Mouse (Mus musculus): ENCODE data around the gene Nt5c3b. TPM values are rescaled to one million over a fixed set of nuclear protein-coding genes. Genes with fewer than 3 reads are reported as not detected.

Nt5c3b gene
- total and polyA plus RNA-seq, 3 experiments: 54.2 to 63.5 (median 54.4) TPM

DNA sequence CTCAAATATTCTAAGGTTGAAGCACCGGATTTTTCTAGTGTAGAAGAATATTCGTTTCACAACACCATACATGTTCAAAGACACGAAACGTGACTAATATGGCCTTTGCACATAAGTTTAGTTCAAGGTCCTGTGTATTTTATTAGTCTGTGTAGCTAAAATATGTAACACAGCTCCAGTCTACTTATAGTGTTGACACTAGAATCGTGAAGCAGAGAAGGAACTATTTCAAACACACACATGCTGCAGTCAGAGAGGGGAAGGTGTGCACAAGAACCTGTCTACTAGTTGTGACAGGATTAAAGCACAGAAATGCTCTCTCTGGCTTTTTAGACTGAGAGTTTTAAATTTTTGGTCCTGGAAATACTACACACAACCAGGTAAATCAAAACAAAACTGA lies 16.1 kb upstream of the Nt5c3b start:
- Histone ChIP-seq H3K4me3 (replicated peaks in 1 of 3; ENCODE audit: low read depth in 2 of 3, low read length in 2 of 3, poor library complexity in 1 of 3) (no peak overlapping the region), H3K27me3 (replicated peaks) (no peaks in the 10 kb centered on the region), H3K9me3 (replicated peaks; ENCODE audit: low read length) (no peaks in the 10 kb centered on the region), H3K4me1 (ENCODE audit: control insufficient read depth in 1 of 2, insufficient read depth in 2 of 2) (peaks cover 0 to 6% of the 10 kb centered on the region in 2 experiments; a peak in 1 of 4 replicates), H3K36me3 (replicated peaks in 1 of 2; ENCODE audit: control insufficient read depth in 1 of 2, insufficient read depth in 1 of 2, low read length in 1 of 2) (peaks cover 25 to 58% of the 10 kb centered on the region in 2 experiments), H3K27ac (ENCODE audit: insufficient read depth, low read depth) (no peak overlapping the region), H3K4me2 (ENCODE audit: insufficient read depth, low read depth, poor library complexity, severe bottlenecking) (no peak overlapping the region), H3K9ac (ENCODE audit: insufficient read depth, low read depth) (no peak overlapping the region), H3K79me2 (replicated peaks; ENCODE audit: control insufficient read depth, extremely low read depth, insufficient read depth, poor library complexity, severe bottlenecking) (peaks cover 22% of the 10 kb centered on the region)
- TF ChIP-seq POLR2A (IDR thresholded peaks at IDR 0.05; ENCODE audit: low read depth, low read length): no peak
- TF ChIP-seq HCFC1 (IDR thresholded peaks at IDR 0.05; ENCODE audit: low read depth, low read length): no peak
- TF ChIP-seq MYC (IDR thresholded peaks at IDR 0.05; ENCODE audit: low read depth, low read length): no peak
- TF ChIP-seq TBP (conservative IDR thresholded peaks at IDR 0.05; ENCODE audit: low read depth, low read length): no peak
- TF ChIP-seq MAZ (IDR thresholded peaks at IDR 0.05; ENCODE audit: low read depth, low read length): no peak
- in situ Hi-C loops (cut with MboI; ENCODE audit: low pct_ligation_motif_present, low pct_unique_long_range_greater_than_20kb, low sequenced_read_pairs) (no loop called here), dilution Hi-C loops (cut with MboI; ENCODE audit: extremely low pct_ligation_motif_present, extremely low pct_unique_long_range_greater_than_20kb, low sequenced_read_pairs) (no loop called here)
- DNase-seq (ENCODE audit: extremely low read depth): no peak

DNA sequence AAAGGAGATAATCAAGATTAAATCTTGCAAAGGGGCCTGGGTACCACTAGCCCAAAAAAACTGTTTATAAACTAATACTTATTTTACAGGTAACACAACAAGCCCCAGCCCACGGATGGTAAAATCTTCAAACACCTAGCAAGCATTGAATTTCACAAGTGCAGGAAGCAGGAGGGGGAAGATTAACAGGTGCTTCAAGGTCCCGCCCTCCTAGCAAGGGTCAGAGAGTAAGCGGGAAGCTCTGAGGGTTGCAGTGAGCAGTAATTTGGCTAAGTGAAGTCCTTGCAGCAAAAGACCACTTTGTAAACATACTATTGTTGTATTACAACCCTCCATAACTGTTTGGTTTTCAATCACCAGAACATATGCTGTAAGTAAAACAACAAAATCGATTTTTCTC lies 15.6 kb upstream of the Nt5c3b start:
- H3K36me3 ChIP-seq (replicated peaks in 1 of 2; ENCODE audit: control insufficient read depth in 1 of 2, insufficient read depth in 1 of 2, low read length in 1 of 2): peaks cover 22 to 53% of the 10 kb centered on the region in 2 experiments
- no peaks in the 10 kb centered on the region for H3K27me3 ChIP-seq (replicated peaks)
- in situ Hi-C loops (cut with MboI; ENCODE audit: low pct_ligation_motif_present, low pct_unique_long_range_greater_than_20kb, low sequenced_read_pairs): no loop called here
- no peak for TF ChIP-seq EP300 (IDR thresholded peaks at IDR 0.05; ENCODE audit: low read length)
- no peak for TF ChIP-seq RAD21 (IDR thresholded peaks at IDR 0.05; ENCODE audit: low read depth, low read length)
- TF ChIP-seq ZKSCAN1 (IDR thresholded peaks at IDR 0.05; ENCODE audit: borderline replicate concordance, low read depth, low read length): no peak
- no peak for TF ChIP-seq MXI1 (IDR thresholded peaks at IDR 0.05; ENCODE audit: low read depth, low read length)
- TF ChIP-seq SMC3 (IDR thresholded peaks at IDR 0.05; ENCODE audit: low read depth, low read length): no peak
- TF ChIP-seq GABPA (IDR thresholded peaks at IDR 0.05; ENCODE audit: insufficient replicate concordance, low read depth, low read length): no peak
- TF ChIP-seq TBP (conservative IDR thresholded peaks at IDR 0.05; ENCODE audit: low read depth, low read length): no peak
- TF ChIP-seq MAX (IDR thresholded peaks at IDR 0.05; ENCODE audit: low read length): no peak
- no peak overlapping the region for H3K9ac ChIP-seq (ENCODE audit: insufficient read depth, low read depth)
- H3K4me1 ChIP-seq (ENCODE audit: control insufficient read depth in 1 of 2, insufficient read depth in 2 of 2): peaks cover 0 to 6% of the 10 kb centered on the region in 2 experiments; a peak in 1 of 4 replicates
- DNase-seq (ENCODE audit: extremely low read depth): no peak
- H3K4me3 ChIP-seq (replicated peaks in 1 of 3; ENCODE audit: low read depth in 2 of 3, low read length in 2 of 3, poor library complexity in 1 of 3): no peak overlapping the region
- H3K9me3 ChIP-seq (replicated peaks; ENCODE audit: low read length): no peaks in the 10 kb centered on the region
- dilution Hi-C loops (cut with MboI; ENCODE audit: extremely low pct_ligation_motif_present, extremely low pct_unique_long_range_greater_than_20kb, low sequenced_read_pairs): no loop called here
- H3K79me2 ChIP-seq (replicated peaks; ENCODE audit: control insufficient read depth, extremely low read depth, insufficient read depth, poor library complexity, severe bottlenecking): peaks cover 22% of the 10 kb centered on the region
- H3K27ac ChIP-seq (ENCODE audit: insufficient read depth, low read depth): no peak overlapping the region
- no peak overlapping the region for H3K4me2 ChIP-seq (ENCODE audit: insufficient read depth, low read depth, poor library complexity, severe bottlenecking)

DNA sequence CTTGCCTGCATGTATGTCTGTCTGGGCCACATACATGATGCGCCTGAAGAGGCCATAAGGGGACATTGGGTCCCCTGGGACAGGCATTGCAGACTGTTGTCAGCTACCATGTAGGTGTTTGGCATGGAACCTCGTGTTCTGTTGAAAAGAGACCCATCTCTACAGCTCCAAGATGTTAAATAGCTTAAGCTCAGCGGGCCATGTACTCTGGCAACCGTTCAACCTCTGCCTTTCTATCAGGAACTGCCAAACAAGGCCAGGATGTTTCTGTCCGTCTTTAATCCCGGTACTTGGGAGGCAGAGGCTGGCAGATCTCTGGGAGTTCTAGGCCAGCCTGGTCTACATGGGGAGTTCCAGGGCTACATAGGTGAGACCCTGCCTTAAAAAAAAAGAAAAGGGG lies 1.0 kb upstream of the Nt5c3b start:
- no peaks in the 10 kb centered on the region for H3K27me3 ChIP-seq (replicated peaks)
- no peak for DNase-seq (ENCODE audit: extremely low read depth)
- dilution Hi-C loops (cut with MboI; ENCODE audit: extremely low pct_ligation_motif_present, extremely low pct_unique_long_range_greater_than_20kb, low sequenced_read_pairs) (no loop called here), in situ Hi-C loops (cut with MboI; ENCODE audit: low pct_ligation_motif_present, low pct_unique_long_range_greater_than_20kb, low sequenced_read_pairs) (no loop called here)
- TF ChIP-seq MXI1 (IDR thresholded peaks at IDR 0.05; ENCODE audit: low read depth, low read length): no peak
- no peak for TF ChIP-seq ETS1 (conservative IDR thresholded peaks at IDR 0.05; ENCODE audit: low read depth, low read length)
- TF ChIP-seq GABPA (IDR thresholded peaks at IDR 0.05; ENCODE audit: insufficient replicate concordance, low read depth, low read length): no peak
- no peak for TF ChIP-seq NELFE (IDR thresholded peaks at IDR 0.05; ENCODE audit: low read depth, low read length)
- TF ChIP-seq RCOR1 (conservative IDR thresholded peaks at IDR 0.05; ENCODE audit: low read depth, low read length): no peak
- no peak for TF ChIP-seq CHD1 (IDR thresholded peaks at IDR 0.05; ENCODE audit: low read depth, low read length)
- TF ChIP-seq USF2 (conservative IDR thresholded peaks at IDR 0.05; ENCODE audit: low read depth, low read length): no peak
- TF ChIP-seq TBP (conservative IDR thresholded peaks at IDR 0.05; ENCODE audit: low read depth, low read length): no peak
- TF ChIP-seq MYC (IDR thresholded peaks at IDR 0.05; ENCODE audit: low read depth, low read length): no peak
- no peak for TF ChIP-seq USF1 (IDR thresholded peaks at IDR 0.05; ENCODE audit: low read depth, low read length)
- TF ChIP-seq JUN (IDR thresholded peaks at IDR 0.05; ENCODE audit: insufficient read depth, low read depth, low read length): no peak
- no peak for TF ChIP-seq EP300 (IDR thresholded peaks at IDR 0.05; ENCODE audit: low read length)
- H3K4me2 ChIP-seq (ENCODE audit: insufficient read depth, low read depth, poor library complexity, severe bottlenecking): no peak overlapping the region
- H3K9ac ChIP-seq (ENCODE audit: insufficient read depth, low read depth): no peak overlapping the region
- no peak overlapping the region for H3K27ac ChIP-seq (ENCODE audit: insufficient read depth, low read depth)
- H3K36me3 ChIP-seq (replicated peaks in 1 of 2; ENCODE audit: control insufficient read depth in 1 of 2, insufficient read depth in 1 of 2, low read length in 1 of 2): peaks cover 0 to 13% of the 10 kb centered on the region in 2 experiments
- H3K4me1 ChIP-seq (ENCODE audit: control insufficient read depth in 1 of 2, insufficient read depth in 2 of 2): peaks cover 15 to 32% of the 10 kb centered on the region in 2 experiments
- no peaks in the 10 kb centered on the region for H3K79me2 ChIP-seq (replicated peaks; ENCODE audit: control insufficient read depth, extremely low read depth, insufficient read depth, poor library complexity, severe bottlenecking)
- no peak overlapping the region for H3K4me3 ChIP-seq (replicated peaks in 1 of 3; ENCODE audit: low read depth in 2 of 3, low read length in 2 of 3, poor library complexity in 1 of 3)
- no peaks in the 10 kb centered on the region for H3K9me3 ChIP-seq (replicated peaks; ENCODE audit: low read length)
